Mouse (Mus musculus) adrenal gland, postnatal 4 days (tissue): ENCODE measurements around the gene Nptx1. TPM values are rescaled to one million over a fixed set of nuclear protein-coding genes. Genes with fewer than 3 reads are reported as not detected.
A peak's percentile ranks its signal among the peaks of the same experiment; 100 is the strongest.

Source experiments
- DNase-seq, 2 experiments: peaks; one replicate each; pipeline ENCODE4 v3.0.0; 2021 to 2022; ENCODE audit warnings: low spot score in 2 of 2, mixed read lengths in 2 of 2
- total RNA-seq, 2 experiments: library from RNA; stranded (reverse); gene quantifications; 2 replicates each; pipeline ENCODE4 v1.2.3; 2021

Gene Nptx1
- total RNA-seq, 2 experiments from 2014 or later = 6.0 to 6.2 TPM

GRCm38 (mm10) chr11:119526068-119526966 is 21.2 kb downstream of the Nptx1 start:
- DNase-seq = no peak

DNA sequence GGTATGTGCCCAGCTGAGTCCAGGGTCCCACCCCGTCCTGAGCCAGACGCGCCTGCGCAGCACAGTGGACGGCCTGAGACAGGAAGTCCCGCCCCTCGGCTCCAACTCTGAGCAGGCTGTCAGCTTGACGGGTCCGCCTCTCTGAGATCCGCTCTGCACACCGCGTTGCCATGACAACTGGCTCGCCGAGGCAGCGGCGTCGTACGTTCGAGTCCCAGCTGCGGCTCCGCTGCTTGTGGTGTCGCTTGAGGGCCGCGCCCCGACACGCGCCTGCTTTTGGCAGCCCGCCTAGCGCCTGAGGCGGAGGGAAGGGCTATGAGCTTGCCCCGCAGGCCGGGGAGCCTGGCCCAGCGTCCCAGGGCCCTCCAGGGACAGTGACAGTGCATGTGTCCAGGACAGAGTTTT is 23.0 kb downstream of the Nptx1 start:
- DNase-seq = peak; percentile 53 to 63

GRCm38 (mm10) chr11:119523392-119523791 is 24.2 kb downstream of the Nptx1 start:
- no peak for DNase-seq

DNA sequence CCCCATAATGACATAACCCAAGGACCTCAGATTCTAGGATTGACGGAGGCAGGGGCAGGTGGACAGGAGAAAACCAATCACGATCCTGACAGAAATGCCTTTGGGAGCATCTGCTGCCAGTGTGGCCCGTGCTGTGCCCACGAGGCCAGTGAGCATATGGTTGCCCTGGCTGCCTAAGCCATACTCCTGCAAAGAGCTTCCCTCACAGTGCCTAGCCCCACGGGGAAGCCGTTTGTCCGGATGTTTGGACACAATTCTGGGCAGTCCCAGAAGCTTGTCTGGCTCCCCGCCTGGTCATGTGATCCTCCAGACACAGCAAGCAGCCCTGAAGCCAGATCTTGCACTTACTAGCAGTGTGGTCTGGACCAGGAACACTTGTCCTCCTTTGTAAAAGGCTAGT is 24.8 kb downstream of the Nptx1 start:
- DNase-seq = no peak

GRCm38 (mm10) chr11:119521920-119522710 is 25.4 kb downstream of the Nptx1 start:
- no peak for DNase-seq

GRCm38 (mm10) chr11:119520713-119521063 is 26.9 kb downstream of the Nptx1 start:
- no peak for DNase-seq

DNA sequence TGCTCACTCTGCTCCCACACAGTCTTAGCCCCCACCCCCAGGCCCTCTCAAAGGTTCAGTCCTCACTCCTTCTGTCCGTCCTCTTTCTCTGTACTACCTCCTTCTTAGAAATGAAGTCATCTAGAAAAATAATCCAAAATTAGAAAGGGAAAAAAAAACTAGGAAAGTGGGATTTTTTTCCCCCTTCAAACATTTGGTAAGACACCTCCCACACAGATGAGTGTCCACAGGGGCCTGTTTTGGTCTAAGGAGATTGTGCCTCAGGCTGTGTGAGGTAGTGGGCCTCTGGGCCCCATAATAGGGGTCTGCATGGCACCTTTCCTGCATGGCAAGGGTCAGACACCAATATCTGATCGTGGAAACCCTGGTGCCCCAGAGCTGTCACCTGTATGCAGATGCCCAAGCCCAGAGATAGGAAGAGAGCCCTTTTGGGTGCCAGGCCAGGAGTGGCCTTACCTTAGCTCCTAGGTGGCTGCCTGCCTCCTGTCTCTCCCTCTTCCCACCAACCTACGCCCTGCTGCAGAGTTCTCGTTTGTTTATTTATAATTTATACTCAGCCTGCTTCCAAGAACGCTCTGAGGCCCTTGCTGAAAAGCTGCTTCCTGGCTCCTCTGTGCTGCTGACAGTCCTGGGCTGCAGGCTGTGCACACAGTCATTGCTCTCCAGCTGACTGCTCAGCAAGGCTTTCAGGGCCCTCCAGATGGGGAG is 27.4 kb downstream of the Nptx1 start:
- DNase-seq = no peak

DNA sequence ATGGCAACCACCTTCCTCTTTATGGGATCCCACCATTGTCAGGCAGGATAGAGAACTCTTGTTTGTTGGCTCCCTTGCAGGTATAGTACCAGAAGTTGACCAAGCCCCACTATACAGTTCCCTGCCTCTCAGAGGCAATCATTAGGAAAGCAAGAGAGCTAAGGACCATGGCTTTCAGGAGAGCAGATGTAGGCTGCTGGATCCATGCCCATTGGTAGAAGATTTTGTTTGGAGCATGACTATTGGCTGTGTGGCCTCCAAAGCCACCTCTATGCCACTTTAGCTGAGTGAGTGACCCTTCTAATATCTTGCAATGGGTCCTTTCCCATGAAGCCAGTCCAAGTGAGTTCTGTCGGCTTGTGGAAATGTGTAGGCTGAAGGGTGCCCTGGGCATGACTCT is 28.2 kb downstream of the Nptx1 start:
- DNase-seq = no peak

GRCm38 (mm10) chr11:119516677-119517361 is 30.7 kb downstream of the Nptx1 start:
- DNase-seq = no peak

DNA sequence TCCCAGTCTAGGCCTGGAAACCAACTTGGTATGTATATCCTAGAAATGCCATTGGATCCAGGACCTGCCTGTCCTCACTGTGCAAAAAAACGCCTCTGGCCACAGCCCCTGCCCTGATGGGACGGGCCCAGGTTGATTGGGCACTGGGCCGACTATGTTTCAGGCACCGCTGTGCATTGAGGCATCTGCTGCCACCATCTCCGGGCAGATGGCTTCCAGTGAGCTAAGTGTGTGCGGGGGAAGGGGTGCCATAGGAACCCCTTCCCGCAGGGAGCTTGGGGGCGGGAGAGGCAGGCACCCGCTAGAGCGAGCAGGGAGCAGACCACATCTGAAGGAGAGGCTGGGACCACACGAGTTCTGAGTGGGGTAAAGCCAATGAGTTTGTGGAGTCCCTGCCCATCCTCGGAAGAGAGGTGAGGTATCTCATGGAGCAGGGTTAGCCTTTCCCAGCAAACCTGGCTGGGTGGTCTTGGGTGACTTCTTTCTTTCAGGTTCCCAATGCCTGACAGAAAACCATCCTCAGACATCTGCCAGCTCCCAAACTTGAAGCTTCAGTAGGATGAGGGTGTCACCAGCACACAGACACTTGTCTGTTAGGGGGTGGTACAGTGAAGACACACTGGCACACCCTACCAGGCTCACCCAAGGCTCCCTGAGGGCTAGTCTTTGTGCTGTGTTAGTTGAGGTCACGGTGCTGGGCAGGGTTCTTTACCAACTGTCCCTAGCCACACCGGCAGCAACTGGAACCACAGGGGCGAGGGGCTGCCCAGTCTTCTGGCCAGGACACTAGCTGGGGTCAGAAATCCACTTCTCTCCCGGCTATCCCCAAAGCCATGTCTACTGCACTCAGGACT is 31.5 kb downstream of the Nptx1 start:
- no peak for DNase-seq

- DNase-seq = no peak
Measured at GRCm38 (mm10) chr11:119514967-119515636, 32.5 kb downstream of the Nptx1 start.

GRCm38 (mm10) chr11:119514108-119514860 is 33.3 kb downstream of the Nptx1 start:
- DNase-seq = no peak

GRCm38 (mm10) chr11:119513038-119513659 is 34.4 kb downstream of the Nptx1 start:
- no peak for DNase-seq

- no peak for DNase-seq
Measured at GRCm38 (mm10) chr11:119509165-119509776, 38.3 kb downstream of the Nptx1 start.

DNA sequence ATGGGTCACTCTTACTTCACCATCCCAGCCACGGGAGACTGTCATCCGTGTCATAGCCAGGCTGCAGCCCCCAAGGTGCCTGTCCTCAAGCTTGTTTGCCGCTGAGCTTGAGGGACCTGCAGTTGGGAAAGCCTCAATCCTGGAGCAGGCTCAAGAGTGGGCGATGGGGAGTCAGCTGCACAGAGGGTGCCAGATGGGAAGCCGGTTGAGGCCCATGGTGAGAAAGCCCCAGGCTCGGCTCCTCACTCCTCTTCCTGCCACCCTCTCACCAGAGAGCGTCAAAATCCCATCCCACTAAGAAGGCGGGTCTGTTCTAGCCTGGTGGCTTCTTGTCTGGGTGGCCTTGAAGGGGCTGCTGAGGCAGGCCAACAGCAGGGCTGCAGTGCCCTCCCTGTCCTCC is 39.8 kb downstream of the Nptx1 start:
- no peak for DNase-seq

DNA sequence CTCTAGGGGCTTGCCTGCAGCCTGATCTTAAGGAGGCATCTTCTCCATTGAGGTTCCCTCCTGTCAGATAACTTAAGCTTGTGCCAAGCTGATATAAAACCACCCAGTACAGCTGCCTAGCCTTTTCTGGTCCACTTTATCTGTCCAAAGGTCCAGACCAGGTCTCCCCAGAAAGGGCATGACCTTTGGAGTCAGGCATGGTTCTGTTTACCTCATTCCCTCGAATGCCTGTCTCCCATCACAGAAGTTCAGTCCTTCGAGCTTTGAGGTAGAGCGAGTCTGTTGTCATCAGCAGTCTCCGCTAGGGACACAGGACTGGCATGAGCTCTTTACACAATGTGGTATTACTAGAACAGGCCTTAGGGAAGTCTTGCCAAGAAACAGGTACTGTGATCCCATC is 41.2 kb downstream of the Nptx1 start:
- DNase-seq = no peak

GRCm38 (mm10) chr11:119503675-119504074 is 43.9 kb downstream of the Nptx1 start:
- DNase-seq = peak; percentile 47 to 53

DNA sequence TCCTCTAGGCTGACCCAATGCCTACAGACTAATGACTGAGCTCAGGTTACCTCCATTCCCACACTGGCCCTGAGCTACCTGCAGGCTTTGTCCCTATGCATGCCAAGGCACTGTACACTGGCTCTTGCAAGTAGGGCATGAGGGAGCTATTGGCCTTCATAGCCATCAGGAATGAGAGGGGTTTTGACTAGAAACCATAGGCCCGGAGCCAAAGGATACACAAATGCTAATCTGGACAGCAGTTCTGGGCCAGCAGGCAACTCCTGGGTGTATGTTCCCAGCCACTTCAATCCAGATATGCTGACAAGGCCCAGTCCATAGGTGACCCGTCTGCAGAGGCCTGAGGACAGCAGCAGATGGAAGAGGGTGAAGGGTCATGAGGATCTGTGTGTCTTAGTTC is 47.5 kb downstream of the Nptx1 start:
- no peak for DNase-seq
